Mouse (Mus musculus) limb, embryonic 12.5 days (tissue): ENCODE results near the gene Ano5. TPM values are rescaled to one million over a fixed set of nuclear protein-coding genes. Genes with fewer than 3 reads are reported as not detected.

Source experiments
- ATAC-seq: fragments of 200-750 bp; cut with Nextera tagmentation; 2 replicates; pipeline ENCODE4 v1.8.0; 2017; ENCODE audit warnings: low read depth, moderate TSS enrichment; ENCODE audit not compliant: insufficient number of reproducible peaks, insufficient read depth, low FRiP score, low TSS enrichment
- H3K27ac ChIP-seq: fragments of 300-500 bp; sonication (generic); 2 replicates; pipeline ENCODE4 v1.5.1; 2016; ENCODE audit warnings: mild to moderate bottlenecking, moderate library complexity
- H3K27me3 ChIP-seq: fragments of 300-500 bp; sonication (generic); 2 replicates; pipeline ENCODE4 v1.6.1; 2016; ENCODE audit warnings: mild to moderate bottlenecking, moderate library complexity
- H3K36me3 ChIP-seq: fragments of 300-500 bp; sonication (generic); 2 replicates; pipeline ENCODE4 v1.6.1; 2016; ENCODE audit warnings: mild to moderate bottlenecking, moderate library complexity
- H3K4me1 ChIP-seq: fragments of 300-500 bp; sonication (generic); replicated peaks from 2 replicates; pipeline ENCODE4 v1.6.1; 2016
- H3K4me2 ChIP-seq: fragments of 300-500 bp; sonication (generic); 2 replicates; pipeline ENCODE4 v1.6.1; 2016; ENCODE audit warnings: mild to moderate bottlenecking, moderate library complexity
- H3K4me3 ChIP-seq: fragments of 300-500 bp; sonication (generic); replicated peaks from 2 replicates; pipeline ENCODE4 v1.5.1; 2016; ENCODE audit warnings: mild to moderate bottlenecking
- H3K9ac ChIP-seq: fragments of 300-500 bp; sonication (generic); replicated peaks from 2 replicates; pipeline ENCODE4 v1.6.1; 2016; ENCODE audit warnings: mild to moderate bottlenecking, moderate library complexity
- H3K9me3 ChIP-seq: fragments of 300-500 bp; sonication (generic); 2 replicates; pipeline ENCODE4 v1.6.1; 2016; ENCODE audit warnings: mild to moderate bottlenecking, moderate library complexity
- WGBS: fragments of 180-500 bp; shearing (Covaris S2); methylation state at CpG from one replicate; pipeline ENCODE4 v1.1.7; 2016; 5-methylcytosine and 5-hydroxymethylcytosine counted together
- polyA plus RNA-seq: library from polyadenylated mRNA; unstranded; fragments of >200 nt; fragmentation: Nextera tagmentation; extraction: Ambion mirVana; gene quantifications from 2 replicates; pipeline ENCODE4 v1.2.1, GENCODE M21; 2016

The Ano5 gene
- polyA plus RNA-seq, 1 experiment from 2014 or later: 0.09 TPM

GRCm38 (mm10) chr7:51629206-51629605 is 118.4 kb downstream of the Ano5 start:
- 6% methylated on average over 3 of the region's 3 CpGs for WGBS
- Histone ChIP-seq H3K4me2 (no peak overlapping the region), H3K36me3 (no peaks in the 10 kb centered on the region), H3K27ac (no peak overlapping the region), H3K27me3 (peaks cover 69% of the 10 kb centered on the region), H3K4me1 (peaks cover 14% of the 10 kb centered on the region), H3K4me3 (no peak overlapping the region), H3K9me3 (no peaks in the 10 kb centered on the region), H3K9ac (no peak overlapping the region)
- no peak for ATAC-seq

GRCm38 (mm10) chr7:51631171-51631570 is 120.3 kb downstream of the Ano5 start:
- H3K9ac ChIP-seq: no peak overlapping the region
- H3K9me3 ChIP-seq: no peaks in the 10 kb centered on the region
- H3K4me1 ChIP-seq: peaks cover 9% of the 10 kb centered on the region; the same call in 1 of the 2 replicates
- H3K27me3 ChIP-seq: peaks cover 54% of the 10 kb centered on the region
- no peak overlapping the region for H3K4me3 ChIP-seq
- no peak overlapping the region for H3K27ac ChIP-seq
- 61% methylated on average over 3 of the region's 3 CpGs for WGBS
- ATAC-seq: no peak
- H3K4me2 ChIP-seq: no peak overlapping the region
- no peaks in the 10 kb centered on the region for H3K36me3 ChIP-seq

DNA sequence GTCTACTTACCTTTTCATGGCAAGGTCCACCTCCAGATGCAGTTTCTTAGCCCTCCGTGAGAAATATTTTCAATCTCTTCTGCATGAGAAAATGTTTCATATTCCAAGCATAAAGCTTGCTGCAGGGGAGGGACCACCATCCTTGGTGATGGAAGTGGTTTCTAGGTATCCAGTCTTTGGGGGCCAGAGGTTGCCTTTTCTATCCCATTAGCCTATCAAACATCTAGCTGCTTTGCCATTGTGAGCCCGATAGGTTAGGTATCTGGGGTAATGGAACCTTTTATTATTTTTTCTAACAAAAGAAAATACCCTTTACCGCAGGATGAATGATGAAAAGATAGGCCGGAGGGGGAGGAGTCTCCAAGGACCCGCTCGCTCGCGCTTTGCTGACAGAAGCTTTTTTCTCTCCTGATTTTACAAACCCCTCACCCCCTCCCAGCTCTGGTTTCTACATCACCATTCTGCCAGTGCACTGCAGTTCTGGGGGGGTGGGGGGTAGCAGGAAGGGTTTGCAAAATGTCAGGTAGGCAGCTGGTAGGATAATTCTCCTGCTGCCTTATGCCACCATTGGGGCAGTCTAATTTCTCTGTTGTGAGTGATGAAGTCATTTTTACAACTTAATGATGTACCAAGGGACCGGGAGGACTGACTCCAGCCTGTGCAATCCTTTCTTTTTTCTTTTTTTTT is 121.9 kb downstream of the Ano5 start:
- 6% methylated on average over 9 of the region's 9 CpGs for WGBS
- peaks cover 39% of the 10 kb centered on the region for H3K27me3 ChIP-seq
- no peak for ATAC-seq
- no peaks in the 10 kb centered on the region for H3K9me3 ChIP-seq
- no peak overlapping the region for H3K4me3 ChIP-seq
- no peak overlapping the region for H3K4me2 ChIP-seq
- H3K4me1 ChIP-seq: no peaks in the 10 kb centered on the region
- H3K27ac ChIP-seq: no peak overlapping the region
- no peak overlapping the region for H3K9ac ChIP-seq
- no peaks in the 10 kb centered on the region for H3K36me3 ChIP-seq

- H3K4me1 ChIP-seq: no peaks in the 10 kb centered on the region
- no peak overlapping the region for H3K9ac ChIP-seq
- WGBS: 11% methylated on average over 7 of the region's 7 CpGs
- peaks cover 33% of the 10 kb centered on the region for H3K27me3 ChIP-seq
- H3K4me3 ChIP-seq: no peak overlapping the region
- H3K4me2 ChIP-seq: no peak overlapping the region
- no peaks in the 10 kb centered on the region for H3K36me3 ChIP-seq
- ATAC-seq: no peak
- no peak overlapping the region for H3K27ac ChIP-seq
- no peaks in the 10 kb centered on the region for H3K9me3 ChIP-seq
These were observed 122.5 kb downstream of the Ano5 start for GRCm38 (mm10) chr7:51633230-51633844.

Other genes with a start within 250 kb of the Ano5 start
- 0.12 and 0.20 TPM in 2 replicates for gene Slc17a6, start 111.0 kb downstream of the Ano5 start, polyA plus RNA-seq